Mouse (Mus musculus): ENCODE measurements around the gene Uts2. TPM values are rescaled to one million over a fixed set of nuclear protein-coding genes. Genes with fewer than 3 reads are reported as not detected.

Uts2 gene
- not detected in 2 replicates for polyA plus RNA-seq (2012)

DNA sequence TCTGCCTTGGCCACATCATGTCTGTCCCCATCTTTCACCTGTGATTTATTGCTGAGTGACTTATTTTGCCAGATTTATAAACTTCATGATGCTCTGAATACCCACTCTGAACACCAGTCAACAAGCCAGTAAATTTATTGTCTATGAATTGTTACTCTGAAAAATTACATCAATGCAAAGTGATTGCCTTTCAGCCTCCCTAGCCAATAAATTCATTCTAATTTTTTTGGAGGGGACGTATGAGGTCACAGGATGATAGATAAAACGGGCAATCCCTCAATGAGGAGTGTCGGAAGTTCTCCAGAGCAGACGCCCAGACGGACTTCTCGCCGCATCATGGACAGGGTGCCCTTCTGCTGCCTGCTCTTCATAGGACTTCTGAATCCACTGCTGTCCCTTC is at the start of gene Uts2:
TSS of gene Uts2 (plus strand) at position 301 of the 400 bp plus-strand sequence.
- Histone ChIP-seq H3K27me3 (ENCODE audit: control insufficient read depth) (no peaks in the 10 kb centered on the region), H3K4me3 (replicated peaks) (no peak within 1 kb of the TSS), H3K4me1 (ENCODE audit: control insufficient read depth) (no peaks in the 10 kb centered on the region), H3K36me3 (ENCODE audit: control insufficient read depth) (no peaks in the 10 kb centered on the region), H3K9me3 (ENCODE audit: control insufficient read depth, low read length) (peaks cover 3% of the 10 kb centered on the region; the same call in 1 of the 2 replicates)
- TF ChIP-seq GATA1 (IDR thresholded peaks at IDR 0.05; ENCODE audit: low read length), result no peak
- no peak for TF ChIP-seq TAL1 (IDR thresholded peaks at IDR 0.05; ENCODE audit: low read length)

DNA sequence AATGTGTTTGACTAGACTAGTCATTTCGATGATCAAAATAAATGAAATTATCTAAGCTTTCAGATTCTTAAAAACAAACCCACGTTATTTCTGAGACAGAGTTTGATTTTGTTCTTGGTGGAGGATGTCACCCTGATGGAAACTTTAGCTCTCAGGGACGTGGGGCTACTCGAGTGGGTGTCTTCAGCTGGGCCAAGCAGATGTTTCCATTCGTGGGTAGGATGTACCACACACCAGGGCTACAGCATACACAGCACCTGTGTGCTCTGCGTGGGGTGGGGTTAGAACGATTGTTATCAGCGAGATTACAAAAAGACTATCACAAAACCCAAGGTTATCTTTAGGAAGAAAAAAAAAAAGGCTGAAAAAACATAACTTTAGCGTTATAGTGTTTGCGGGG is 45.9 kb upstream of the Uts2 start:
- H3K4me1 ChIP-seq (ENCODE audit: control insufficient read depth), result no peaks in the 10 kb centered on the region
- no peak overlapping the region for H3K4me3 ChIP-seq (replicated peaks)
- H3K36me3 ChIP-seq (ENCODE audit: control insufficient read depth), result no peaks in the 10 kb centered on the region
- no peaks in the 10 kb centered on the region for H3K27me3 ChIP-seq (ENCODE audit: control insufficient read depth)
- TF ChIP-seq GATA1 (IDR thresholded peaks at IDR 0.05; ENCODE audit: low read length), result no peak
- no peak for TF ChIP-seq TAL1 (IDR thresholded peaks at IDR 0.05; ENCODE audit: low read length)
- no peaks in the 10 kb centered on the region for H3K9me3 ChIP-seq (ENCODE audit: control insufficient read depth, low read length)

GRCm38 (mm10) chr4:150956369-150957105 is 40.4 kb upstream of the Uts2 start:
- H3K9me3 ChIP-seq (ENCODE audit: control insufficient read depth, low read length), result no peaks in the 10 kb centered on the region
- peaks cover 6% of the 10 kb centered on the region for H3K4me1 ChIP-seq (ENCODE audit: control insufficient read depth)
- H3K36me3 ChIP-seq (ENCODE audit: control insufficient read depth), result no peaks in the 10 kb centered on the region
- H3K27me3 ChIP-seq (ENCODE audit: control insufficient read depth), result no peaks in the 10 kb centered on the region
- no peak overlapping the region for H3K4me3 ChIP-seq (replicated peaks)
- TF ChIP-seq GATA1 (IDR thresholded peaks at IDR 0.05; ENCODE audit: low read length) (no peak), TAL1 (IDR thresholded peaks at IDR 0.05; ENCODE audit: low read length) (no peak)

DNA sequence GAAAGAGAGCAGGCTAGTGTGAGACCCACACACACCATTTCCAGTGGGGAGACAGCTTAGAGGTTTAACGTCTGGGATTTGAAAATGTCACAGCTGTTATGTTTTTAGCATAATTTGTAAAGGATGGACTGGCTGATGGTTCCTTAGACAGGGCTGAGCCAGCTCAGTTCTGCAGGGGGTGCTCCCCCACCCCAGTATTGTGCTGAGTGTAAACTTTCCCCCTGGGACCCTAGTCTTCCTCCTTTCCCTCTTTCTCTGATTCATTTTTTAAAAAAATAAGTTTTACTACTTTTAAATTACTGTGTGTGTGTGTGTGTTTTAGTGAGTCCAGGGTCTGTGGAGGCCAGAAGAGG is 39.8 kb upstream of the Uts2 start:
- Histone ChIP-seq H3K4me3 (replicated peaks) (no peak overlapping the region), H3K4me1 (ENCODE audit: control insufficient read depth) (peaks cover 6% of the 10 kb centered on the region), H3K9me3 (ENCODE audit: control insufficient read depth, low read length) (no peaks in the 10 kb centered on the region), H3K27me3 (ENCODE audit: control insufficient read depth) (no peaks in the 10 kb centered on the region), H3K36me3 (ENCODE audit: control insufficient read depth) (no peaks in the 10 kb centered on the region)
- TF ChIP-seq TAL1 (IDR thresholded peaks at IDR 0.05; ENCODE audit: low read length), result no peak
- no peak for TF ChIP-seq GATA1 (IDR thresholded peaks at IDR 0.05; ENCODE audit: low read length)

- H3K36me3 ChIP-seq (ENCODE audit: control insufficient read depth), result no peaks in the 10 kb centered on the region
- no peak overlapping the region for H3K4me3 ChIP-seq (replicated peaks)
- peaks cover 6% of the 10 kb centered on the region for H3K4me1 ChIP-seq (ENCODE audit: control insufficient read depth)
- no peaks in the 10 kb centered on the region for H3K27me3 ChIP-seq (ENCODE audit: control insufficient read depth)
- no peak for TF ChIP-seq GATA1 (IDR thresholded peaks at IDR 0.05; ENCODE audit: low read length)
- TF ChIP-seq TAL1 (IDR thresholded peaks at IDR 0.05; ENCODE audit: low read length), result no peak
- no peaks in the 10 kb centered on the region for H3K9me3 ChIP-seq (ENCODE audit: control insufficient read depth, low read length)
These were observed 38.4 kb upstream of the Uts2 start for GRCm38 (mm10) chr4:150958536-150958935.

- TF ChIP-seq GATA1 (IDR thresholded peaks at IDR 0.05; ENCODE audit: low read length), result no peak
- TF ChIP-seq TAL1 (IDR thresholded peaks at IDR 0.05; ENCODE audit: low read length), result no peak
- Histone ChIP-seq H3K9me3 (ENCODE audit: control insufficient read depth, low read length) (no peaks in the 10 kb centered on the region), H3K4me1 (ENCODE audit: control insufficient read depth) (peaks cover 12% of the 10 kb centered on the region)
These were observed 34.7 kb upstream of the Uts2 start for GRCm38 (mm10) chr4:150962231-150962630.

DNA sequence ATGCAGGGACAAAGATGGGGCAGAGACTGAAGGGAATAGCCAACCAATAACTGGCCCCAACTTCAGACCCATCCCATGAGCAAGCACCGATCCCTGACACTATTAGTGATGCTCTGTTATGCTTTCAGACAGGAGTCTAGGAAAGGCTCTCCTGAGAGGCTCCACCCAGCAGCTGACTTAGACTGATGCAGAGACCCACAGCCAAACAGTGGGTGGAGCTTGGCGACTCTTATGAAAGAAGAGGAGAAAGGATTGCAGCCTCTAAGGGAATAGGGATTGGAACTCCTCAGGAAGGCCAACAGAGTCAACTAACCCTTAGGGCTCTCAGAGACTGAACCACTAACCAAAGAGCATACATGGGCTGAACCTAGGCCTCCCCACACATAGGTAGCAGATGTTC is 33.2 kb upstream of the Uts2 start:
- H3K4me3 ChIP-seq (replicated peaks), result no peak overlapping the region
- TF ChIP-seq TAL1 (IDR thresholded peaks at IDR 0.05; ENCODE audit: low read length), result no peak
- no peak for TF ChIP-seq GATA1 (IDR thresholded peaks at IDR 0.05; ENCODE audit: low read length)
- H3K36me3 ChIP-seq (ENCODE audit: control insufficient read depth), result no peaks in the 10 kb centered on the region
- no peaks in the 10 kb centered on the region for H3K27me3 ChIP-seq (ENCODE audit: control insufficient read depth)
- H3K9me3 ChIP-seq (ENCODE audit: control insufficient read depth, low read length), result no peaks in the 10 kb centered on the region
- H3K4me1 ChIP-seq (ENCODE audit: control insufficient read depth), result peaks cover 8% of the 10 kb centered on the region

More at GRCm38 (mm10) chr4:150962231-150962630, 34.7 kb upstream of the Uts2 start:
- Histone ChIP-seq H3K27me3 (ENCODE audit: control insufficient read depth) (no peaks in the 10 kb centered on the region), H3K4me3 (replicated peaks) (no peak overlapping the region), H3K36me3 (ENCODE audit: control insufficient read depth) (no peaks in the 10 kb centered on the region)

GRCm38 (mm10) chr4:150964635-150965554 is 32.0 kb upstream of the Uts2 start:
- Histone ChIP-seq H3K4me3 (replicated peaks) (no peak overlapping the region), H3K27me3 (ENCODE audit: control insufficient read depth) (no peaks in the 10 kb centered on the region), H3K36me3 (ENCODE audit: control insufficient read depth) (no peaks in the 10 kb centered on the region), H3K9me3 (ENCODE audit: control insufficient read depth, low read length) (no peaks in the 10 kb centered on the region), H3K4me1 (ENCODE audit: control insufficient read depth) (peaks cover 6% of the 10 kb centered on the region)
- TF ChIP-seq GATA1 (IDR thresholded peaks at IDR 0.05; ENCODE audit: low read length) (no peak), TAL1 (IDR thresholded peaks at IDR 0.05; ENCODE audit: low read length) (no peak)

GRCm38 (mm10) chr4:150965555-150965951 is 31.3 kb upstream of the Uts2 start:
- Histone ChIP-seq H3K36me3 (ENCODE audit: control insufficient read depth) (no peaks in the 10 kb centered on the region), H3K27me3 (ENCODE audit: control insufficient read depth) (no peaks in the 10 kb centered on the region), H3K4me1 (ENCODE audit: control insufficient read depth) (peaks cover 6% of the 10 kb centered on the region), H3K9me3 (ENCODE audit: control insufficient read depth, low read length) (no peaks in the 10 kb centered on the region), H3K4me3 (replicated peaks) (no peak overlapping the region)
- TF ChIP-seq TAL1 (IDR thresholded peaks at IDR 0.05; ENCODE audit: low read length) (no peak), GATA1 (IDR thresholded peaks at IDR 0.05; ENCODE audit: low read length) (no peak)
